Mouse (Mus musculus) liver, embryonic 11.5 days (tissue): ENCODE results near the gene Zbtb2. TPM values are rescaled to one million over a fixed set of nuclear protein-coding genes. Genes with fewer than 3 reads are reported as not detected.
A peak's percentile ranks its signal among the peaks of the same experiment; 100 is the strongest.

ENCODE experiments used
- ATAC-seq: fragments of 200-750 bp; cut with Nextera tagmentation; replicated peaks from 2 replicates; pipeline ENCODE4 v1.8.0; 2017; ENCODE audit warnings: moderate number of reproducible peaks, mild to moderate bottlenecking, moderate TSS enrichment, moderate library complexity; ENCODE audit not compliant: low FRiP score
- DNase-seq: peaks from one replicate; pipeline ENCODE4 v3.0.0-alpha.2; 2017; ENCODE audit warnings: low spot score
- H3K27ac ChIP-seq: fragments of 300-500 bp; sonication (generic); 2 replicates; pipeline ENCODE4 v1.5.1; 2014; ENCODE audit warnings: mild to moderate bottlenecking, low read depth, low read length, control low read depth
- H3K27me3 ChIP-seq: fragments of 300-500 bp; sonication (generic); replicated peaks from 2 replicates; pipeline ENCODE4 v1.6.1; 2014; ENCODE audit warnings: low read length, mixed read lengths; ENCODE audit not compliant: control insufficient read depth, insufficient read depth
- H3K36me3 ChIP-seq: fragments of 300-500 bp; sonication (generic); 2 replicates; pipeline ENCODE4 v1.6.1; 2014; ENCODE audit warnings: mild to moderate bottlenecking, low read length, moderate library complexity, mixed read lengths; ENCODE audit not compliant: control insufficient read depth, insufficient read depth
- H3K4me1 ChIP-seq: fragments of 300-500 bp; sonication (generic); replicated peaks from 2 replicates; pipeline ENCODE4 v1.6.1; 2014; ENCODE audit warnings: low read length, mixed read lengths; ENCODE audit not compliant: control insufficient read depth, insufficient read depth
- H3K4me2 ChIP-seq: fragments of 300-500 bp; sonication (generic); 2 replicates; pipeline ENCODE4 v1.6.1; 2014; ENCODE audit warnings: mild to moderate bottlenecking, control low read depth, moderate library complexity
- H3K4me3 ChIP-seq: fragments of 300-500 bp; sonication (generic); 2 replicates; pipeline ENCODE4 v1.5.1; 2014; ENCODE audit warnings: low read depth, low read length, control low read depth
- H3K9ac ChIP-seq: fragments of 300-500 bp; sonication (generic); 2 replicates; pipeline ENCODE4 v1.6.1; 2014; ENCODE audit warnings: low read depth, low read length, control low read depth
- H3K9me3 ChIP-seq: fragments of 300-500 bp; sonication (generic); 2 replicates; pipeline ENCODE4 v1.6.1; 2016; ENCODE audit warnings: low read length, inconsistent platforms, mixed read lengths; ENCODE audit not compliant: control insufficient read depth
- WGBS: fragments of 180-500 bp; shearing (Covaris S2); extraction: QIAGEN DNeasy Blood & Tissue Kit; methylation state at CpG from one replicate; pipeline ENCODE4 v1.1.7; 2014; 5-methylcytosine and 5-hydroxymethylcytosine counted together
- polyA plus RNA-seq: library from polyadenylated mRNA; unstranded; fragments of >200 nt; fragmentation: Nextera tagmentation; extraction: Ambion mirVana; gene quantifications from 2 replicates; pipeline ENCODE4 v1.2.1, GENCODE M21; 2014

Zbtb2 gene
- polyA plus RNA-seq, 1 experiment from 2014 or later, result 12.3 TPM

GRCm38 (mm10) chr10:4355882-4356451, 31.9 kb downstream of the Zbtb2 start:
- Histone ChIP-seq H3K4me2 (no peak overlapping the region), H3K36me3 (no peaks in the 10 kb centered on the region), H3K9ac (no peak overlapping the region), H3K9me3 (no peaks in the 10 kb centered on the region), H3K4me3 (no peak overlapping the region), H3K27ac (no peak overlapping the region), H3K27me3 (no peaks in the 10 kb centered on the region), H3K4me1 (no peaks in the 10 kb centered on the region)
- no peak for DNase-seq
- ATAC-seq, result no peak
- 81% methylated on average over 19 of the region's 19 CpGs for WGBS

- no peak overlapping the region for H3K27ac ChIP-seq
- DNase-seq, result no peak
- no peak overlapping the region for H3K9ac ChIP-seq
- no peaks in the 10 kb centered on the region for H3K9me3 ChIP-seq
- H3K27me3 ChIP-seq, result no peaks in the 10 kb centered on the region
- no peaks in the 10 kb centered on the region for H3K4me1 ChIP-seq
- ATAC-seq, result no peak
- 86% methylated on average over 38 of the region's 38 CpGs for WGBS
- no peak overlapping the region for H3K4me3 ChIP-seq
- H3K36me3 ChIP-seq, result no peaks in the 10 kb centered on the region
- no peak overlapping the region for H3K4me2 ChIP-seq
Observed at GRCm38 (mm10) chr10:4354371-4355260, 33.3 kb downstream of the Zbtb2 start.

DNA sequence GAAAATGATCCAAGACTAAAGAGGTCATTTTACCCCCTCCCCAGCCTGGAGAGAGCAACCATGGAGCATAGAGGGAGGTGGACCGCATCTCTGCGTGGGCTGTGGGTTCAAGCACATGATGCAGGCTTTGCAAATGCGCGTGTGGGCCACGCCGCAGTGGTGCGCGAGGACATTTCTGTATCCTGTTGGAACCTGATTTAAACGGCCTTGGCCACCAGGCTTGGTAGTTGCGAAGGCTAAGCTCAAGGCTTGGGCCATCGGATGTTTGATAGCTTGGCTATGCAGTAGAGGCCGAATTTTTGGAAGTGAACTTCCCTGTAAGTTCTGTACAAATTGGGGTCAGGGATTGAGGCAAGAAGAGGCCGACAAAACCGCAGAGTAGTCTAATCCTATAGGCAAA, 40.3 kb downstream of the Zbtb2 start:
- H3K36me3 ChIP-seq, result no peaks in the 10 kb centered on the region
- no peaks in the 10 kb centered on the region for H3K27me3 ChIP-seq
- H3K27ac ChIP-seq, result no peak overlapping the region
- 90% methylated on average over 14 of the region's 14 CpGs for WGBS
- no peak for DNase-seq
- H3K9me3 ChIP-seq, result no peaks in the 10 kb centered on the region
- H3K9ac ChIP-seq, result no peak overlapping the region
- no peak overlapping the region for H3K4me2 ChIP-seq
- no peaks in the 10 kb centered on the region for H3K4me1 ChIP-seq
- no peak for ATAC-seq
- H3K4me3 ChIP-seq, result no peak overlapping the region

GRCm38 (mm10) chr10:4347136-4347492, 40.8 kb downstream of the Zbtb2 start:
- peak; percentile 29 for ATAC-seq
- Histone ChIP-seq H3K27ac (no peak overlapping the region), H3K4me3 (no peak overlapping the region)

GRCm38 (mm10) chr10:4346489-4347135, 41.3 kb downstream of the Zbtb2 start:
- H3K27ac ChIP-seq, result no peak overlapping the region
- H3K27me3 ChIP-seq, result no peaks in the 10 kb centered on the region
- H3K4me1 ChIP-seq, result no peaks in the 10 kb centered on the region
- peak overlapping the region; percentile 69 for H3K4me2 ChIP-seq
- WGBS, result 11% methylated on average over 28 of the region's 28 CpGs
- no peaks in the 10 kb centered on the region for H3K36me3 ChIP-seq
- no peaks in the 10 kb centered on the region for H3K9me3 ChIP-seq
- ATAC-seq, result peak; percentile 90
- peak overlapping the region; percentile 57 for H3K9ac ChIP-seq
- DNase-seq, result peak; percentile 86
- peak overlapping the region; percentile 45 for H3K4me3 ChIP-seq

More at GRCm38 (mm10) chr10:4347136-4347492, 40.8 kb downstream of the Zbtb2 start:
- Histone ChIP-seq H3K27me3 (no peaks in the 10 kb centered on the region), H3K9ac (no peak overlapping the region), H3K4me2 (peak overlapping the region; percentile 69), H3K4me1 (no peaks in the 10 kb centered on the region), H3K9me3 (no peaks in the 10 kb centered on the region), H3K36me3 (no peaks in the 10 kb centered on the region)
- no peak for DNase-seq
- 57% methylated on average over 4 of the region's 4 CpGs for WGBS

DNA sequence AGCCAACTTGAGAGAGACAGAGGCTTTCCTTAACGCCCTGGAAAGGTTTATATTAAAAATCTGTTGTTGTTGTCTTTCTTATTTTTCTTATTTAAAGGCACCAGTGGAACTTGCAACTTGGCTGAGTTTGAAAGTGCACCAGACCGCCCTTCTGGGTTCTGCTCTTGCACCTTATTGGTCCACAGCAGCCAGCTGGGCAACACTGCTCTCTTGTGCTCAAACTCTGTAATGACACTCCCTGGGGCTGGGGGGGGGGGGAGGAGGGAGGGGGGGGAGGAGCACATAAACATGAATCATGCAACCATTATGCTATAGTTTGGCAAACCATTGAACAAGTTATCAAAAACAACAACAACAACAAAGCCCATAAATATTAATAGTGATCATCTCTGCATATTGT, 46.5 kb downstream of the Zbtb2 start:
- no peak overlapping the region for H3K4me2 ChIP-seq
- no peaks in the 10 kb centered on the region for H3K36me3 ChIP-seq
- no peaks in the 10 kb centered on the region for H3K27me3 ChIP-seq
- DNase-seq (no peak), ATAC-seq (peak; percentile 63; the same call in 1 of the 2 replicates)
- H3K9me3 ChIP-seq, result no peaks in the 10 kb centered on the region
- H3K9ac ChIP-seq, result no peak overlapping the region
- no peak overlapping the region for H3K27ac ChIP-seq
- 10% methylated on average over 2 of the region's 2 CpGs for WGBS
- no peaks in the 10 kb centered on the region for H3K4me1 ChIP-seq
- no peak overlapping the region for H3K4me3 ChIP-seq

- no peaks in the 10 kb centered on the region for H3K9me3 ChIP-seq
- WGBS, result 55% methylated on average over 15 of the region's 15 CpGs
- H3K4me3 ChIP-seq, result no peak overlapping the region
- no peaks in the 10 kb centered on the region for H3K4me1 ChIP-seq
- no peaks in the 10 kb centered on the region for H3K36me3 ChIP-seq
- H3K27ac ChIP-seq, result no peak overlapping the region
- H3K4me2 ChIP-seq, result no peak overlapping the region
- ATAC-seq, result no peak
- no peak for DNase-seq
- H3K27me3 ChIP-seq, result no peaks in the 10 kb centered on the region
- H3K9ac ChIP-seq, result no peak overlapping the region
Observed at GRCm38 (mm10) chr10:4338863-4339461, 48.9 kb downstream of the Zbtb2 start.

DNA sequence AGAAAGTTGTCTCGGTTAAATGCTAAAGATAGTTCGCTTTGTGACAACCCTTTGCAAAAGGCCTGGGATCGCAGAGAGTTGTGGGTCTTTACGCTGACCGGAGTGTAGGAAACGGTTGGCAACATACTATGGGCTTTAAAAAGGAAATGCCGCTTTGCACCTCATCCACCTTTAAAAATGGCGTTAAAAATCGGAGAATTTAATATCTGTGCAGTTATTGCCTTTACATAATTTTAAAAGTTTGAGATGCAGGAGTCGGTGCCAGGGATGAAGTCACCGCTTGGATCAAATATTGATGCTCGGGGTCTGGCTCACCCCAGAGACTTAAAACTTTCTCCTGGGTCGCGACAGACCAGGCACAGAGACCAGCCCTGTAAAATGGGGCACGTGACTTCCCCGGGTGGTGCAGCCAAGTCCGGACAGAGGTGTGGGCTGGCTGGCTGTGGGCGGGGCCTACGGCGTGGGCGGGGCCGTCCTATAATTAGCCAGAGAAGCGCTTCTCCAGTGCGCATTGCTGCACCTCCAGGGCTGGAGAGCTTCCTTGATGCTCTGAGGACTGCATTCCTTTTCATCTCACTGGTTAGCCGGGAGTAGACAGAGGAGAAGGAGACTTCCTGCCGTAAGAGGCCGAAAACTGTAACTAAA, 53.7 kb downstream of the Zbtb2 start:
- H3K27ac ChIP-seq, result no peak overlapping the region
- H3K9me3 ChIP-seq, result no peaks in the 10 kb centered on the region
- H3K4me2 ChIP-seq, result peak overlapping the region; percentile 60
- DNase-seq, result peak; percentile 84
- 4% methylated on average over 27 of the region's 27 CpGs for WGBS
- H3K4me1 ChIP-seq, result no peaks in the 10 kb centered on the region
- peak; percentile 97 for ATAC-seq
- H3K36me3 ChIP-seq, result no peaks in the 10 kb centered on the region
- H3K27me3 ChIP-seq, result no peaks in the 10 kb centered on the region
- peak overlapping the region; percentile 41 for H3K4me3 ChIP-seq
- H3K9ac ChIP-seq, result 0 out of 2 replicates have a peak overlapping the region, but pooled peaks have one; percentile 8
